Mouse (Mus musculus): ENCODE results near the gene Frmd4a.

DNA sequence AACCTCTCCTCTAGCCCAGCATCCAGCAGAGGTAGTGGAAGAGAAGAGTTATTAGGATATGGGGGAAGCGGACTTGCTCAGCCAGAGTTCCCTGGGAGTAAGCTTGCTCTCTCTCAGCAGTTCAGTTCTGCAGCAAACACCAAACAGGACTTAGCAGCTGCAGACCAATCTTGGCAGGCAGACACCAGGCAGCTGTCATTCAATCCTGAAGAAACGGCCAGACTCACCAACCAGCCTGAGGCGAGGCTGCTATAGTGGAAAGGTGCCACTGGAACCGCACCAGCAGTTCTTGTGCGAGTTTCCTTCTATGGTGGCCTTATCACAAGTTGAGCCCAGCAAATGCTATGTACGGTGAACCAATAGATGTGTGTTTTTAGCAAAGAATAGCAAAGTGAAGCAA is 406.4 kb downstream of the Frmd4a start:
- TF ChIP-seq CTCF (IDR thresholded peaks at IDR 0.05; ENCODE audit: low read depth) (no peak), EP300 (IDR thresholded peaks at IDR 0.05; ENCODE audit: low read depth) (no peak)

All from liver, postnatal 0 days (tissue).